Mouse (Mus musculus) G1E-ER4 (cell line): ENCODE data around the gene Cbx7. TPM values are rescaled to one million over a fixed set of nuclear protein-coding genes. Genes with fewer than 3 reads are reported as not detected.

Source experiments
- GATA1 ChIP-seq: IDR thresholded peaks from one replicate; pipeline ENCODE4 v1.8.0; 2012; ENCODE audit warnings: low read length, inconsistent platforms
- polyA plus RNA-seq: library from polyadenylated mRNA; stranded (reverse); fragments of >175 nt; gene quantifications from 2 replicates; pipeline ENCODE4 v1.2.3, GENCODE M21; 2012

Gene Cbx7
- polyA plus RNA-seq, 1 experiment: 9.6 TPM

DNA sequence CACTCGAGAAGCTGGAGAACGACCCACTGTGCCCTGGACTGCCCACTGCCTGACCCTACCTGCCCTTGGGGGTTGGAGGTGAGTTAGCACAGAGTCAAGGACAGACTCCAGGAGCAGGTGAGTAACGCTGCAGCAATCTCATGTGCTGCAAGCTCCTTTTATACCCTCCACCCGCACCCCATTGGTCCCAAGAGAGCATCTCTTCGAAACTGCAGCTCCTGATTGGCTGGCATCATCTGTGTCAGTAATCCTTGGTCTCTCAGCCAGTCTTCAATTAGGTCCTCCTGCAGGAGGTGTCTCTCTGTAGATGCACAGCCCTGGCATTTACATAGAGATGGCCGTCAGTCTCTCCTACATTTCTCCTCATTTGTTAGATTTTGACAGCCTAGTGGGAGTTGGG is 3.6 kb downstream of the Cbx7 start:
- TF ChIP-seq GATA1: no peak

DNA sequence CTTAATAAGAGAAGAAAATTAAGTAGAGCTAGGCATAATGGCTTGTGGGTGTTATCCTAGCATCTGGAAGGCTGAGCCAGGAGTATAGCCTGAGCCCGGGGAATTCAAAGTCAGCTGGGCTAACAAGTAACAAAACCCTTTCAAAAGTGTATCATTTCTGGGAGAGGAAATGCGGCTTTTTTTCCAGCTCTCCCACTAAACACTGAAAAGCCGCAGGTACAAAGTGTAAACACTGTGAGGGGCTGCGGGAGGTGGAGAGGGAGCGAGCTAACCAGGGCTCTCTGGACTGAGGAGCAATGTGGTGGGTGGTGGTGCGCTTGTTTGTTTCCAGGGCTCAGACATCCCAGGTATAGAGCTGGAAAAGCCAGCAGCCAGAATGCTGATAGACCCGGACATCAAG is 6.5 kb downstream of the Cbx7 start:
- no peak for TF ChIP-seq GATA1

DNA sequence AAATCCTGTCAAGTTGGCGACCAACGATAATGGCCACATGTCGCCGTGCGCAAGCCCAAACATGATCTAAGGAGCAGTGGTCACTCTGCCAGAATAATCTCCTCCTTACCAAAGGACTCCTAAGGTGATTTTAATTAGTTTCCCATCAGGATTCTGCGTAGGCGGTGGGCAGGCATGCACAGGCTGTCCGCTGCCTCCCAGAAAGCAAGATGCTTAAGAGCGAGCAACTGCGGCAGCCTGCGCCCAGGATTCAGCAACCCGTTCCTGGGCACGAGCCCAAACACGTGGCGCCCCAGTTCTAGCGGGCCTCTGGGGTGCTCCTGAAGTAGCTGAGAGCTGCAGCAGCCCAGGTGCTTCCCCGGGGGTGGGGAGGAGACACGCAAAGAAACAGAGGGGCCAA is 8.3 kb downstream of the Cbx7 start:
- TF ChIP-seq GATA1: no peak

DNA sequence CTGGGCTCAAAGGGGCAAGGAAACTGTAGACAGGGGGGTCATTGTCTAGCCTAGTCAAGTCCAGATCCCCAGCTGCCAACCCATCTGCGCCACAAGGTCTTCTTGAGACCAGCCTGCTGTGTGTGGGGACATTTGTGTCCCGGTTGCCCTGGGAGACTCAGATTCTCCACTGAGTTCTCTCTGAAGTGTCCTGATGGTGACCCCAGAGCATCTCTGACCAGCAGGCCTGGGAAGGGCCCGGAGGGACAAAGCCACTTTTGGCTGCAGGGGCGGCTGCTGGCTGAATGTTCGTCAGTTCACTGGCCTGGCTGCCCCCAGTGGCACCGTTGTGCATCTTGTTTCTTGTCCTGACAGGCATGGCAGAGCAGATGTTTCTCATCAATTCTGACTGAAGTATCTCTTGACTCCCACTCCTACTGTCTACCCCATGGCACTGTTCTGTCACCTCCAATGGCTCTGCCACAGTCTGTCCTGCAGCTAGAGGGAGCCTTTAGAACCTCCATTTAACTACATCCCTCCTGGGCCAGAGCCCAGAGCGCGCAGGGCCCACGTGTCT is 9.5 kb downstream of the Cbx7 start:
- no peak for TF ChIP-seq GATA1

DNA sequence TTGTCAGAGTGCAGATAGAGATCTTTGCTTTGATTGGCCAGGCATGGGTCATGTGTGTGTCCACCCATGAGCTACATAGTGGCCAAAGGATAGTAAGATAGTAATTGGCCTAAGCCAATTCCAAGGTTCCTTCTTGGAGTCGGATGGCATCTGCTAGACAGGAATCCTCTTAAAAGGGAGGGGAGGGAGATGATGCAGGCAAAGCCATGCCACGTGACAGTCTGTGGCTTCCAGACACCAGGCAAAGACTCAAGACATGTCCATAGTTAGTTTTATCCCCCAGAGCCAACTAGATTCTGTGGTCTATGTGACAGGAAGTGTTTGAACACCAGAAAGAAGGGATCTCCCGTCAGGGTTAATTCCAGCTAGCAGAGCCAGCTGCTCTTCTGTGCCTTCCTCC is 12.5 kb downstream of the Cbx7 start:
- no peak for TF ChIP-seq GATA1

DNA sequence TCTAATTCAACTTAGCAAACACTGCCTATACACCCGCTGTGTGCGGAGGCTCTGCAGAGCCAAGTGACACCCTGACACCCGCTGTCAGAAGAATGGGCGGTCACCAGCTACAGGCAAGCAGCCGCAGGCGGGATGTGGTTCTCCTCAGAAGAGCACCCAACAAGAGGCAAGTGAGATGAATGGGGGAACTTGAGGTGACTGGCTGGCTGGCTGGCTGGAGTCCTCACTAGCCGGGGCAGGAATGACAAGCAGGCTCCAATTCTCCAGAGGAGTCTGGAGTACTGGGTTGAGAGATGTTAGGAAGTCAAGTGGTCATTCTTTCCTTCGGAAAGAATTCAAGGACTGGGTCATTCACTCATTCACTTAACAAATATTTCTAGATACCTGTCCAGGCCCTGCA is 14.4 kb downstream of the Cbx7 start:
- TF ChIP-seq GATA1: no peak

DNA sequence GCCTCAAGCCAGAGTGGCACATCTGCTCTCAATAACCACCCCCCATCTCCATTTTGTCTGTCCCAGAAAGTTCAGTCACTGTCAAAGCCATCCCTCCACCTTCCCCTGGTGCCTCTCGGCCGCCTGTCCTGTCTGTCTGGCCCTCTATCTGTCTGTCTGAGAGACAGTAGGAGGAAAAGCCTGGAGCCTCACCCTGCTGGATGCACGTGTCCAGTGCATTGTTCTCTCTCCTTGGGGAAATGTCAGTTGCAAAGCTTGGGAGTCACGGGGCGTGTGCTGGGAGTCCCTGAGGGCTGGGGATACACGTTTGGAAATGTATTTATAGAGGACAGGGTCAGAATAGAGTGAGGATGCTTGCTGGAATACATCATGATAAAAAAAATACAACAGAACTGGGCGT is 17.4 kb downstream of the Cbx7 start:
- TF ChIP-seq GATA1: no peak

DNA sequence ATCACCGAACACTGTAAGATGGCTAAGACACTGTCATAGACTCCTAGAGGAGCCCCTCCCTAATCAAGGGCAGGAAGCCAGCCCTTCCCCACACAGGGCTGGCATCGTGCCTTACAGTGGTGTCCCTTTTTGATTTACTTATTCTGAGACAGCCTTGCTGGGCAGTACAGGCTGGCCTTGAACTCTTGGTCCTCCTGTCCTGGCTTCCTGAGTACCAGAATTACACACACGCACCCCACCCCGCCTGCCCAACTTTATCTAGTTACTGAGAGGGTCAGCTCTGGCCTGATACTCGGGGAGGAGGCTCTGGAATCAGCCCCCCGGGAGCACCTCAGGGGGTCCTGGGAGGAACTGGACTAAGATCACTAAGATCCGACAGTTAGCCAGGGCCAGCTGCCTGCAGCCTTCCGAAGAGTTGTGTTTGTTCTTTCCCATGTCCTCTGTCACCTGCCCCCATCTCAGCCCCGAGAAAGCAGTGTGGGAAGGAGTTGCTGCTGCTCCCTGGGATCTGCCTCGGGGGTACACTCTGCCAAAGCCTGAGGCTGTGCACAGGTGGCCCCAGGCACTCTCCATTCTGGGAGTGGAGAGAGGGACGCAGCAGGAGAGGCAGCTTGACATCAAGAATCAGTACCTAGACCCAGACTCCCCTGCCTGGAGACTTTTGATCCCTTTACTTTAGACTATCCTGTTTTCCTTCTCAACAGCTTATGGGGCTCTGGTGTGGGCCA is 18.3 kb downstream of the Cbx7 start:
- TF ChIP-seq GATA1: no peak

DNA sequence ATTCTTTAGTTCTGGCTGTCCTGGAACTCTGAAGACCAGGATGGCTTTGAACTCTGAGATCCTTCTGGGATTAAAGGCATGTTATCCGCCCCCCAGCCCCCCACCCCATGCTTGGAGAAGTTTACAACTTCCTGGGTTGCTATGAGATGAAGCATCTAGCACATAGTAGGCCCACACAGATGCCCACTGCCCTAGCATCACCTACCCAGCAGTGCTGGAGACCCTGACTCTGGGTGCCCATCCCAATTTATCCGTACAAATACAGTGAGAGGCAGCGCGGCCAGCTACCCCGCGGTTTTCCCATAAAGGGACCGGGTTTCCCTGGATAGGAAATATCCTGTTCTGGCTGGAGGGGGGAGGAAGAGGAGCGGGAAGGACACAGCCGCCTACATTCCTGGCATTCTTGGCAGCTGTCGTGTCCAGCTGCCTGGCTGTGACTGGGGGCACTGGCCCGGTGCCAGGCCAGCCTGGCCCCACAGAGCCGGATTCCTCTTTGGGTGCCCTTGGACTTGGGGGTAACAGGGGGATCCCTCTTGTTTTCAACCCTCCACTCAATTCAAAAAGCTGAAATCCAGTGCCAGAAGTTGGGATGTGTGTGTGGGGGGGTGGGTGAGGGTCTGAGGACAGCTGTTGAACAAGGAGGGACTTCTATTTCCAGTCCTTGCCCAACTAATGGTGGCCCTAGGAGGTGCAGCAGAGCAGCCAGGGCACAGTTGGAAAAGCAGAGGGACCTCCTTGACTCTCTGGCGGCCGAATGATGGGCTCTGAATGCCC is 19.0 kb downstream of the Cbx7 start:
- TF ChIP-seq GATA1: no peak

DNA sequence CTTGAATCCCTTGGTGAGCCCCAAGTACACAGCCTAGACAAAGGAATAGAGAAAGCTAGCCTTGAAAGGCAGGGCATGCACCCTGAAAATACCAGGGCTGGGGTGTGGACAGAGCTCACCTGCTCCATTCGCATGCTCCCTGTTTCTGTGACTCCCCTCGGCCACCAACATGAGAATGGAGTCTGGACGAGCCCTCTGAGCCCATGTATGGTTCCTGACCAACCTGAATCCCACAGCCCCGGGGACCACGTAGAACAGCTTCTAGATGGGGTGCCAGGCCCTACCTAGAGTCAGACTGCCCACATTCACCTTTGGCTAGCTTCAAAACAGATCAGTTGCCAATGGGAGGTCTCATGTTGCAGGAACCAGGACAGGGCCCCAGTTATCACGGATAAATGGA is 19.7 kb downstream of the Cbx7 start:
- no peak for TF ChIP-seq GATA1

DNA sequence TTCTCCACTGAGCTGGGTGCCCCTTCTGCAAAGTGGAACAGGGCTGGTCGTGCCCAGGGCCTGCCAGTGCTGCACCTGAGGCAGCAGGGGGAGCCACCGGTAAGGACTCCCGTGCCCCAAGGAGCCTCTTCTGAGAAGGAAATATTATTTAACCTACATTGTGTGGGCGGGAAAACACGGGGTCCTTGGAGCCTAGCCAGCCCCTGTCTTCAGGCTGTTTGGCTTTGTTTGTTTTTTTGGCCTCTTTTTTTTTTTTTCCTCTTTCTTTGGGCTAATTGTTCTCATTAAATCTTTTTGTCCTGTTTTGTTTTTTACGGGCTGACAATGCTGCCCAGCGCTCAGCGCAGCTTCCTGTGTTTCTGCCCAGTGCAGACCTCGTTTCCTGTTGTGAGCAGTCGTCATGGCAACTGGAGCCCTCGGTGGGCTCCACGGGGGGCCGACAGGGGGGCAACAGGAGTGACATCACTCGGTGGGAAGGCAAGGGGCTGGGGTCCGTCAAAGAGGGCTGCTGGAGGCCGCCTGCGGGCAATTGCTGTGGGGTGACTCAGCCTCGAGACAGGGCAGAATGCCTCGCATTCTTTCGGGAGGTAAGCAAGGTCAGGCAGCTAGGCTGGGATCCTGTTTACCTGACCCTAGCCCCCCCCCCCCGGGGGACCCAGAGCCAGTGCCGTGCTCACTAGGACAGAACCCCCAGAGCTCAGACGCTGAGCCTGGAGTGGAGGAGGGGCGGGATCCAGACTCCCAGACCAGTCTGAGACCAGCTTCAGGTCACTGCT is 20.5 kb downstream of the Cbx7 start:
- no peak for TF ChIP-seq GATA1

DNA sequence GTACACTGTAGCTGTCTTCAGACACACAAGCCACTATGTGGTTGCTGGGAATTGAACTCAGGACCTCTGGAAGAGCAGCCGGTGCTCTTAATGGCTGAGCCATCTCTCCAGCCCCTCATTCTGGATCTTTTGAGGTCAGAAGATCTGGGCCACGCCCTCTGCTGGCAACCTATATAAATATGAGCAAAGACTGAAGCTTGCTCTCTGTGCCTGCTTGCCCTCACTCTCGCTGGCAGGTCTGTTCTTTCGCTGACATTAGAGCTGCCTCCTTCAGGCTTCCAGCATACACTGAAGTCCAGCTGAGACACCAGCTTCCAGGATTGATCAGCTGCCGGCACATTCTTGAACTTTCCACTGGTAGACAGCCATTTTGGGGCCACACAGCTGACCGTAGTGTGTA is 23.2 kb downstream of the Cbx7 start:
- no peak for TF ChIP-seq GATA1

DNA sequence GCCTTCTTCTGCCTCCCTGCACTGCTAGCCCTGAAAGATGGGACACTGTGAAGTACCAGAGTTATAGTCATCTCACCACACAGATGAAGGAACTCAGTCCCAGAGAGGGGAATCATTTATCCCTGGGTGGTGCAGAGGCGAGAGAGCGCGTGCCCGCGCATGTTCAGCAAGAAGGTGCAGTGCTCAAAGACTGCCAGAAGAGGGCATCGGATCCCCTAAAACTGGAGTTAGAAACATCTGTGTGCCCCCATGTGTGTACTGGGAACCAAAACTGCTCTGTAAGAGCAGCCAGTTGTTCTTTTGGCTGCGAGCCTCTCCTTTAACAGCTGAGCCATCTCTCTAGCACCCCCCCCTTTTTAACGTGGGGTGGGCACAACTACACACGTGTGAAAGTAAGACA is 24.1 kb downstream of the Cbx7 start:
- no peak for TF ChIP-seq GATA1

DNA sequence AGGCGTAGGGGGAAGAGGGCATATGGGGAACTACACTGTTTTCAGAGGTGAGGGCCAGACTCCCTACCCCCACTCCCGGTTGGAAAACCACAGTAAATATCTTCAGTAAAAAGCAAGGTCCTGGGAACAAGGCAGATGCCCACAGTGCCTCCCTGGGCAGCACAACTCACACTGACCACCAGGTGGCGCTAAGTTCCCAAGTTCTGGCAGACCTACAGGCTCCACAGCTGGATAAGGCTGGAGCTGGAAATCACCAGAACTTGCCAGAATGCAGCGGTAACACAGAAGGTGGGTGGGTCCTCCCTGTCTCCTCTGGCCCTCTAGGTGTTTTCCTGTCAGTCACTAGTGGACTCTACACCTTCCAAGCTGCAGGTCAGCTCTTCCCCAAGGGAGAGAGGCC is 24.9 kb downstream of the Cbx7 start:
- TF ChIP-seq GATA1: no peak

DNA sequence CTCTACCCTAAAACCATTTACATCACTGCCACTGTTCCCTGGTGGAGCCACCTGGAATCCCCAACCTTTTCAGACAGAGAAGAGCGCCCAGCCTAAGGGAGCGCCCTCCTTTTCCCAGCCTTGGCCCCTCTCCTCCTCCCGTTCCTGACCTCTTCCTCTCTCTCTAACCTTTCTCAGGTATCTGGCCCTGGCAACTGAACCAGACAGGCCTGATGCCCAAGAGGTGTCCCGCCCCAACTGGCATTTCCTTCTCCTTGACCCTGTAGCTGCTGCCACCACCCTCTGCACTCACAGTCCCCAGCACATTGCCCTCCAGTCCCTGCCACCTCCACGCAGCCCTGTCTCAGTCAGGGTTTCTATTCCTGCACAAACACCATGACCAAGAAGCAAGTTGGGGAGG is 26.0 kb downstream of the Cbx7 start:
- no peak for TF ChIP-seq GATA1

DNA sequence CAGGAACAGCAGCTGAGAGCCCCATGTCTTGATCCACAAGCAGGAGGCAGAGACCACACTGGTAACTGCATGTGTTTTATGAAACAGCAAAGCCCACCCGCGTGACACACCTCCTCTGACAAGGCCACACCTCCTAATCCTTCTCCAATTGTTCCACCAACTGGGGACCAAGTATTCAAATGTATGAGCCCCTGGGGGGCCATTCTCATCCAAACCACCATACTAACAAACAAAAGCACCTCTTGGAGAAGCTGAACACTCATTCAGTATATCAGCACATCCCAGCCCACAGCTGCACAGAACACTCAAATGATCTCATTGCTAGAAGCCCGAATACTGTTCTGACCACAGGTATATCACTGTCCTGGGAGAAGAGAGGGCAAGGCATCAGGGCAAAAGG is 27.3 kb downstream of the Cbx7 start:
- no peak for TF ChIP-seq GATA1
